In genomic region chr5:118186903-118187633, GRCm38 (mm10) we compare ENCODE assay signal across 32 mouse cellular contexts. TPM values are rescaled to one million over a fixed set of nuclear protein-coding genes. Genes with fewer than 3 reads are reported as not detected.
A peak's percentile ranks its signal among the peaks of the same experiment; 100 is the strongest.
DNase-seq lines count a peak whose midpoint lies in the region; ATAC-seq and TF ChIP-seq lines count a peak whose summit lies in the region.
"Had no signal": no experiment of that assay in that cellular context is flagged by ENCODE, and none has a peak within 500 bp of the region (broad histone marks: within the 10 kb centered on the region; RNA-seq: fewer than 3 reads in every experiment).

No protein-coding gene starts in this region.

- 0 out of 2 replicates have a peak overlapping the region, but pooled peaks have one; percentile 18 for H3K27ac ChIP-seq in hindbrain, embryonic 13.5 days
- no peak overlapping the region for H3K27ac ChIP-seq in hindbrain, embryonic 11.5 days (ENCODE audit: low read depth, low read length)
- H3K27ac ChIP-seq in limb, embryonic 10.5 days: peak overlapping the region; percentile 44; the same call in 1 of the 2 replicates
- H3K27ac ChIP-seq in kidney, adult 2 months (ENCODE audit: insufficient read depth, low read depth, low read length): no peak overlapping the region
- H3K27ac ChIP-seq: embryonic facial prominence, embryonic 15.5 days; heart, adult 2 months; limb, embryonic 15.5 days; liver, embryonic 13.5 days; neural tube, embryonic 12.5 days had no signal

- no peak for TF ChIP-seq POLR2A in kidney, adult 2 months (IDR thresholded peaks at IDR 0.05; ENCODE audit: low read depth, low read length)

- TF ChIP-seq CTCF in kidney, adult 2 months (conservative IDR thresholded peaks at IDR 0.05; ENCODE audit: insufficient read depth, insufficient read length, low read depth, low read length): no peak

- peaks cover 38% of the 10 kb centered on the region for H3K4me1 ChIP-seq in hindbrain, embryonic 13.5 days (replicated peaks)
- peaks cover 4% of the 10 kb centered on the region; the same call in 1 of the 2 replicates for H3K4me1 ChIP-seq in hindbrain, embryonic 11.5 days (replicated peaks; ENCODE audit: control insufficient read depth, insufficient read depth, low read length)
- peaks cover 44% of the 10 kb centered on the region for H3K4me1 ChIP-seq in limb, embryonic 10.5 days
- H3K4me1 ChIP-seq in kidney, adult 2 months (ENCODE audit: control insufficient read depth, insufficient read depth, low read length): no peaks in the 10 kb centered on the region
- H3K4me1 ChIP-seq: embryonic facial prominence, embryonic 15.5 days; liver, embryonic 13.5 days had no signal

- 59% methylated on average over 9 of the region's 9 CpGs for WGBS in hindbrain, embryonic 13.5 days
- WGBS in hindbrain, embryonic 11.5 days: 69% methylated on average over 9 of the region's 9 CpGs
- 89% methylated on average over 8 of the region's 9 CpGs for WGBS in limb, embryonic 10.5 days
- WGBS in kidney, adult 2 months: 84% methylated on average over 9 of the region's 9 CpGs

- H3K36me3 ChIP-seq in hindbrain, embryonic 13.5 days: no peaks in the 10 kb centered on the region
- no peaks in the 10 kb centered on the region for H3K36me3 ChIP-seq in hindbrain, embryonic 11.5 days (ENCODE audit: control insufficient read depth, insufficient read depth, low read length)
- H3K36me3 ChIP-seq in limb, embryonic 10.5 days: no peaks in the 10 kb centered on the region
- no peaks in the 10 kb centered on the region for H3K36me3 ChIP-seq in kidney, adult 2 months (ENCODE audit: control insufficient read depth, insufficient read depth, low read length)
- H3K36me3 ChIP-seq: embryonic facial prominence, embryonic 10.5 days; embryonic facial prominence, embryonic 15.5 days; heart, embryonic 12.5 days; limb, embryonic 15.5 days; liver, embryonic 13.5 days; neural tube, embryonic 12.5 days had no signal

- H3K27me3 ChIP-seq in hindbrain, embryonic 13.5 days: 0 out of 2 replicates have a peak, but pooled peaks cover 8% of the 10 kb centered on the region
- no peaks in the 10 kb centered on the region for H3K27me3 ChIP-seq in hindbrain, embryonic 11.5 days (ENCODE audit: control insufficient read depth, insufficient read depth, low read length)
- H3K27me3 ChIP-seq in limb, embryonic 10.5 days (ENCODE audit: low read depth, poor library complexity, severe bottlenecking): peaks cover 34% of the 10 kb centered on the region
- no peaks in the 10 kb centered on the region for H3K27me3 ChIP-seq in kidney, adult 2 months (replicated peaks; ENCODE audit: control insufficient read depth, insufficient read depth, low read length)
- H3K27me3 ChIP-seq: embryonic facial prominence, embryonic 15.5 days; neural tube, embryonic 12.5 days had no signal

- H3K9ac ChIP-seq in hindbrain, embryonic 13.5 days: no peak overlapping the region
- no peak overlapping the region for H3K9ac ChIP-seq in hindbrain, embryonic 11.5 days (ENCODE audit: low read depth, low read length)
- H3K9ac ChIP-seq: embryonic facial prominence, embryonic 15.5 days; heart, embryonic 12.5 days; limb, embryonic 15.5 days; liver, embryonic 13.5 days; neural tube, embryonic 12.5 days had no signal

- no peaks in the 10 kb centered on the region for H3K9me3 ChIP-seq in hindbrain, embryonic 13.5 days
- H3K9me3 ChIP-seq in hindbrain, embryonic 11.5 days (ENCODE audit: control insufficient read depth, low read length): no peaks in the 10 kb centered on the region
- H3K9me3 ChIP-seq in limb, embryonic 10.5 days (replicated peaks): no peaks in the 10 kb centered on the region
- H3K9me3 ChIP-seq: embryonic facial prominence, embryonic 10.5 days; embryonic facial prominence, embryonic 15.5 days; heart, embryonic 12.5 days; limb, embryonic 15.5 days; liver, embryonic 13.5 days; neural tube, embryonic 12.5 days had no signal

- H3K4me3 ChIP-seq in hindbrain, embryonic 13.5 days: no peak overlapping the region
- H3K4me3 ChIP-seq in hindbrain, embryonic 11.5 days (ENCODE audit: low read depth, low read length): no peak overlapping the region
- H3K4me3 ChIP-seq in limb, embryonic 10.5 days: no peak overlapping the region
- no peak overlapping the region for H3K4me3 ChIP-seq in kidney, adult 2 months (ENCODE audit: insufficient read depth, low read depth, low read length)
- H3K4me3 ChIP-seq: embryonic facial prominence, embryonic 10.5 days; embryonic facial prominence, embryonic 15.5 days; gastrocnemius, adult 2 months; heart, adult 2 months; heart, embryonic 12.5 days; limb, embryonic 15.5 days; liver, embryonic 13.5 days; myocyte; neural tube, embryonic 12.5 days had no signal

- ATAC-seq in hindbrain, embryonic 13.5 days (ENCODE audit: low FRiP score): no peak
- ATAC-seq in hindbrain, embryonic 11.5 days (ENCODE audit: low FRiP score): no peak
- ATAC-seq: CD4-positive, CD25-positive, alpha-beta regulatory T cell, adult 4 months; intestine, embryonic 16.5 days; lung, postnatal 0 days had no signal

- no peak for DNase-seq in hindbrain, embryonic 11.5 days (ENCODE audit: low spot score)
- peak; percentile 28 for DNase-seq in adipocyte (ENCODE audit: low spot score)
- DNase-seq in brain, embryonic 18.5 days (ENCODE audit: low read depth, low spot score): peak; percentile 58
- DNase-seq in limb, embryonic 10.5 days (ENCODE audit: low spot score): no peak
- DNase-seq in ovary, postnatal 14 days (ENCODE audit: low spot score): no peak
- DNase-seq in lung, postnatal 25 days (ENCODE audit: low spot score): no peak
- DNase-seq in kidney, adult 2 months: no peak
- DNase-seq: adrenal gland, postnatal 25 days; cerebellum, adult 8-10 months; cerebellum, postnatal 25 days; gastrocnemius, adult 2 months; gastrocnemius, postnatal 36 days; heart, adult 2 months; kidney, adult 9 months; kidney, postnatal 10 days; layer of hippocampus, postnatal 36 days; left cerebral cortex, postnatal 4 days; liver, embryonic 13.5 days; lung, adult 18-20 months; thymus, postnatal 4 days had no signal

- H3K4me2 ChIP-seq in hindbrain, embryonic 13.5 days: no peak overlapping the region
- H3K4me2 ChIP-seq in hindbrain, embryonic 11.5 days (replicated peaks; ENCODE audit: low read depth, low read length): no peak overlapping the region
- H3K4me2 ChIP-seq: embryonic facial prominence, embryonic 15.5 days; heart, embryonic 12.5 days; limb, embryonic 15.5 days; liver, embryonic 13.5 days; neural tube, embryonic 12.5 days had no signal

RNA-seq across cellular contexts. Expression of gene Hrk, which starts 22.6 kb away (rescaled TPM):
- polyA plus RNA-seq in hindbrain, embryonic 13.5 days (2015; fragmentation: Nextera tagmentation; extraction: Ambion mirVana): 2.3 and 2.6 TPM in 2 replicates
- polyA plus RNA-seq in hindbrain, embryonic 11.5 days (2014; fragmentation: Nextera tagmentation; extraction: Ambion mirVana): 0.68 and 0.90 TPM in 2 replicates
- polyA plus RNA-seq in limb, embryonic 10.5 days (2016; fragmentation: Nextera tagmentation; extraction: Ambion mirVana): 0.03 TPM in 2 replicates
- polyA plus RNA-seq in kidney, adult 2 months (2012; rRNA removed): 0.01 and 0.02 TPM in 2 replicates
- polyA plus RNA-seq: CD4-positive, CD25-positive, alpha-beta regulatory T cell, adult 4 months; large intestine, adult 2 months; small intestine, adult 2 months had no signal

RNA-seq across cellular contexts. Expression of gene Fbxw8, which starts 31.8 kb away (rescaled TPM):
- polyA plus RNA-seq in hindbrain, embryonic 13.5 days (2015; fragmentation: Nextera tagmentation; extraction: Ambion mirVana): 22.8 and 23.7 TPM in 2 replicates
- polyA plus RNA-seq in hindbrain, embryonic 11.5 days (2014; fragmentation: Nextera tagmentation; extraction: Ambion mirVana): 20.5 and 21.4 TPM in 2 replicates
- 36.8 and 37.9 TPM in 2 replicates for polyA plus RNA-seq in limb, embryonic 10.5 days (2016; fragmentation: Nextera tagmentation; extraction: Ambion mirVana)
- polyA plus RNA-seq in kidney, adult 2 months (2012; rRNA removed): 60.8 and 64.8 TPM in 2 replicates

RNA-seq across cellular contexts. Expression of gene Rnft2, which starts 57.8 kb away (rescaled TPM):
- polyA plus RNA-seq in hindbrain, embryonic 13.5 days (2015; fragmentation: Nextera tagmentation; extraction: Ambion mirVana): 9.8 and 12.2 TPM in 2 replicates
- 6.5 and 8.2 TPM in 2 replicates for polyA plus RNA-seq in hindbrain, embryonic 11.5 days (2014; fragmentation: Nextera tagmentation; extraction: Ambion mirVana)
- 4.9 and 5.5 TPM in 2 replicates for polyA plus RNA-seq in limb, embryonic 10.5 days (2016; fragmentation: Nextera tagmentation; extraction: Ambion mirVana)
- polyA plus RNA-seq in kidney, adult 2 months (2012; rRNA removed): 1.8 and 2.9 TPM in 2 replicates
- polyA plus RNA-seq: CD4-positive, CD25-positive, alpha-beta regulatory T cell, adult 4 months had no signal

RNA-seq across cellular contexts. Expression of gene 2410131K14Rik, which starts 58.0 kb away (rescaled TPM):
- polyA plus RNA-seq in hindbrain, embryonic 13.5 days (2015; fragmentation: Nextera tagmentation; extraction: Ambion mirVana): 14.5 and 15.5 TPM in 2 replicates
- polyA plus RNA-seq in hindbrain, embryonic 11.5 days (2014; fragmentation: Nextera tagmentation; extraction: Ambion mirVana): 11.3 and 11.5 TPM in 2 replicates
- polyA plus RNA-seq in limb, embryonic 10.5 days (2016; fragmentation: Nextera tagmentation; extraction: Ambion mirVana): 13.7 and 14.3 TPM in 2 replicates
- polyA plus RNA-seq in kidney, adult 2 months (2012; rRNA removed): 10.0 and 11.0 TPM in 2 replicates

Comparison
In these comparisons a context has a peak if more than half of its experiments do, and no peak if none do; other contexts are left out.
1. H3K27ac ChIP-seq: peak in hindbrain, embryonic 13.5 days (single experiment) and limb, embryonic 10.5 days (single experiment); none in hindbrain, embryonic 11.5 days (single experiment) and kidney, adult 2 months (single experiment).
2. DNase-seq: peak in adipocyte (single experiment) and brain, embryonic 18.5 days (single experiment); none in hindbrain, embryonic 11.5 days (single experiment), limb, embryonic 10.5 days (single experiment), ovary, postnatal 14 days (single experiment), lung, postnatal 25 days (single experiment) and kidney, adult 2 months (single experiment).